Mouse (Mus musculus) retina, postnatal 7 days (tissue): ENCODE data around the gene Isl2.

Experiments
- DNase-seq: peaks from one replicate; pipeline ENCODE4 v3.0.0-alpha.2; 2012; ENCODE audit warnings: low read depth, low spot score

The Isl2 gene

DNA sequence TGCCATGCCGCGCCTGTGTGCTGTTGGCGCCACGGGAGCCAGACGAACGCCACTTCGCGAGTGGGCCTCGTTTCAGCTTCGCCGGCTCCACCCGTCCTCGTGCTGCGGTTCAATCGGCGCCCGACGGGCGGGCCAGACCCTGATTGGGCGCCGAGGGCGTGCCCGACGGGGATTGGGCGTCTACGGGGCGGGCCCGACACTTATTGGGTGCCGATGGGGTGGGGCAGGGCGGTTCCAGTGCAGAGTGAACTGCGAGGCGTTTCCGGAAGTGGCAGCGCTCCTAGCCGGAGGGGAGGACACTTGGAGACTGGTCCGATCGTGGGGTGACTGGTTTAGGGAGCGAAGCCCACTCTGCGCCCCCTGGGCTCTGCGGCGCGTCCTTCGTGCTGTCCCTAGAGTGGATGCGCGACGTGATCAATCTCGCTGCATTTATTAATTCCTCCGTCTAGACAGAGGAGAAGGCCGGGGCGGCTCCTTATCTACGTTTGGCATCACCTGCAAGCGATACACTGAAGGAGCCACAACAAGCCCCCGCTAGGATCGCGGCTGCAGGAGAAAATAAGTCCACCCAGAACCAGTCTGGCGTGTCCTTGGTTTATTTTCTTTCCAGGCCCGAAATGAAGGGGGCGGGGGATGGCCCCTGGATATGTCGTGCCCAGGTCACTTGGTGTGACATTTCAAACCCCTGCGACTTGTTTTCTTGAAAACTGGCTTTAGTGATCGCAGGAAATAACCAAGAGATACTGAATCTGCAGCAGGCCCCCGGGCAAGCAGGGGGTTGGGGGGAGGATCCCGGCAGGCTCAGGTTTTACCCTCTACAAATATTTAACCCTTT is 7.9 kb downstream of the Isl2 start:
- no peak for DNase-seq

DNA sequence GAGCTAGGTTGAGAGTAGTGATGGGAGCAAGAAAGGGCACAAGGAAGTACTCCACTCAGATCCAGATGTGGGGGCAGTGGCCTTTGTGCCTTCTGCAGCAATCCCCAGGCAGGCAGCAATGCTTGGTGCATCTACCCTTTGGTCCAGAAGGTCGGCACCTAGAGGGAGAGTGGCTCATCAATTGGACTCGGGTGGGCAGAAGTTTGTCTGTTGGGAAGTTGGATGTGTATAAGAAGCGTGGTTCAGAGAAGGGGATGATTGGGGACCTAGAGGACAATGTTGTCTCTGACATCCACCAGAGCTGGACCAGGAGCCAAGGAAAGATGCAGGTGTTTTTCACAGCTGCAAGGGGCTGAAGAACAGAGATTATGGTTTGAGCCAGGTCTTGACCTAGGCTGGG is 10.4 kb downstream of the Isl2 start:
- no peak for DNase-seq

DNA sequence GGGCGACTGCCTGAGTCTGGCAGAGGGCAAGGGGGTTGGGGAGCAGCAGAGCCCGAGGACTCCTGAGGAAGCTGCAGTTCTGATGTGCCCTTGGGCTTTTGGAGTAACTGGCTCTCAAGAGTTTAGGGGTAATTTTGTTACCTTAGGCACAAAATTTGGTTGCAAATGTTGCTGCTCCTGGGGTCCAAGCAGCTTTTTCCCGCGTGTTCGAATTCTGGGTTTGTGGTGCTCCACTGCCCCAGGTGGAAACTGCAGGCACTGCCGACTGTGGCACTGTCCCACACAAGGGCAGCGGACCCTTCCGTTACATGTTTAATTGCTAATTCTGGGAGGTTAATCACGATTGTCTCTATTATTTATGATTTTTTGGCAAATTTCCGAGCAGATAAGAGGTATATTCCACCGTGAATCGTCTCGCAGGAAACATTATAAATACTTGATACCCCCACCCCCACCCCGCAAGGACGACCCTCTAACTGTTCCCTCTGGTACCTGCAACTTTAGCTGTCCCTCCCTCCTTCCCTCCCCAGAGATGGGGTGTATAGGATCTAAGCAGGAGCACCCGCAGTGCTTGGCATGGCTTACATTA is 10.9 kb downstream of the Isl2 start:
- no peak for DNase-seq

GRCm38 (mm10) chr9:55554986-55555385 is 16.5 kb downstream of the Isl2 start:
- no peak for DNase-seq

GRCm38 (mm10) chr9:55560960-55561359 is 22.5 kb downstream of the Isl2 start:
- no peak for DNase-seq

DNA sequence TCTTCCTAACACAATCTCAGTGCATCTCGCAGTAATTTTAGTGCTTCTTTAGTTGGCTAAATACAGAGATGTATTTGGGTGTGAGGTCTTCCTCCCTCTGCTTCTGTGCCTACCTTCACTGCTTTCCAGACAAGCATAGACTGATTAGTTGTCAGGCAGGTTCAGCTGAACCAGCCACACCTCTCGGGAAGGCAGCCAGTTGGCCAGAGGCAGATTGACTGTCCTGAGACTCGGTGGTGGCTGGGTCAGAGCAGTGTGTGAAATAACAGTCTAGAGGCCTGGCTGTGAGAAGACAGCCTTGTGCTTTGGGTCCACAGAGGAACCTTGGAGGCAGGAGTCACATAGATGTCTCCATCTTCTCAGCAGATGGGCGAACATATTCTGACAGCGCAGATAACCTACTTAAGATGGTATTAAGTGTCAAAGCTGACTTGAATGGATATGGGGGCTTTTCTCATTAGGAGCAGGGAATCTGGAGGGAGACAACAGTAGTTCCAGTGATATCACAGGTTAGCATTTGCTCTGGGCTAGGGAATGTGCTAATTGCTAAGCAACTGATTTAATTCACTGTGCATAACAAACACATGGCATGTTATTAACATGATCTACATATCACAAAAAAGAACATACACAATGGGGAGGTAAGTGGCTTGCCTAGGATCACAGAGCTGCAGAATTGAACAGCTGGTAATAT is 30.1 kb downstream of the Isl2 start:
- DNase-seq: no peak

- no peak for DNase-seq
Observed at GRCm38 (mm10) chr9:55571071-55571470, 32.6 kb downstream of the Isl2 start.

- DNase-seq: no peak
Observed at GRCm38 (mm10) chr9:55576571-55576970, 38.1 kb downstream of the Isl2 start.

GRCm38 (mm10) chr9:55581414-55581813 is 42.9 kb downstream of the Isl2 start:
- no peak for DNase-seq

DNA sequence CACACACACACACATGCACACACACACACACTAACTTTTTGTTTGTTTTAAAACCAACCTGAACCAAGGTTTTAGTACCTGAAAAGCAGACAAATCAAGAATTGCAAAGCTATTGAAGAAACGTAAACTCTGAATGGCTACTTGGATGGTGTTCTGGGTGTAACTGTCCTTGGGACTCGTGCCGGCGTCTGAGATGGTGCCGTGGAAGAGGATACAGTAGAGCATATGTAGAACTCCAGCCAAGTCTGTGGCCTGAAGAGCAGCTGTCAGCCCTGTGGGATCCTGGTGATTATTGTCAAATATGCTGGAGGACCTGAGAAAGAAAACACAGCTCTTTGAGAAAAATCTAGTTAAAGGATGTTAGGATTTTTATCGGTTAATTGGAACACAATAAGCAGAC is 47.7 kb downstream of the Isl2 start:
- no peak for DNase-seq
